Mouse (Mus musculus): Measurements from ENCODE around the gene Hoxa2.
A peak's percentile ranks its signal among the peaks of the same experiment; 100 is the strongest.

Hoxa2 gene

GRCm38 (mm10) chr6:52139115-52139514 is 25.5 kb downstream of the Hoxa2 start:
- no peak for DNase-seq (ENCODE audit: low read depth, low spot score)

- DNase-seq (ENCODE audit: low read depth, low spot score): no peak
Measured at GRCm38 (mm10) chr6:52138576-52138975, 26.1 kb downstream of the Hoxa2 start.

- DNase-seq (ENCODE audit: low read depth, low spot score): no peak
Measured at GRCm38 (mm10) chr6:52137841-52138535, 26.6 kb downstream of the Hoxa2 start.

- no peak for DNase-seq (ENCODE audit: low read depth, low spot score)
Measured at GRCm38 (mm10) chr6:52123673-52124072, 41.0 kb downstream of the Hoxa2 start.

- DNase-seq (ENCODE audit: low read depth, low spot score): no peak
Measured at GRCm38 (mm10) chr6:52121173-52121572, 43.5 kb downstream of the Hoxa2 start.

- DNase-seq (ENCODE audit: low read depth, low spot score): peak; percentile 18
Measured at GRCm38 (mm10) chr6:52118903-52119635, 45.6 kb downstream of the Hoxa2 start.

GRCm38 (mm10) chr6:52115899-52116298 is 48.7 kb downstream of the Hoxa2 start:
- DNase-seq (ENCODE audit: low read depth, low spot score): no peak

All from telencephalon, adult 2 months (tissue).